Mouse (Mus musculus) liver, embryonic 14.5 days (tissue): ENCODE data around the gene Capn10. TPM values are rescaled to one million over a fixed set of nuclear protein-coding genes. Genes with fewer than 3 reads are reported as not detected.

Experiments
- ATAC-seq: fragments of 200-750 bp; cut with Nextera tagmentation; 2 replicates; pipeline ENCODE4 v1.8.0; 2017; ENCODE audit warnings: moderate number of reproducible peaks, mild to moderate bottlenecking, moderate library complexity; ENCODE audit not compliant: insufficient read depth
- DNase-seq, 3 experiments: peaks; one replicate each; pipeline ENCODE4 v3.0.0-alpha.2; 2012 to 2013; ENCODE audit warnings: low read depth in 3 of 3, low spot score in 3 of 3
- H3K27ac ChIP-seq: fragments of 300-500 bp; sonication (generic); 2 replicates; pipeline ENCODE4 v1.5.1; 2014; ENCODE audit warnings: moderate library complexity, mild to moderate bottlenecking, control low read depth, inconsistent platforms
- H3K27me3 ChIP-seq: fragments of 300-500 bp; sonication (generic); 2 replicates; pipeline ENCODE4 v1.6.1; 2014; ENCODE audit warnings: mild to moderate bottlenecking, low read length, moderate library complexity; ENCODE audit not compliant: control insufficient read depth, insufficient read depth
- H3K36me3 ChIP-seq: fragments of 300-500 bp; sonication (generic); replicated peaks from 2 replicates; pipeline ENCODE4 v1.6.1; 2014; ENCODE audit warnings: low read depth; ENCODE audit not compliant: control insufficient read depth, insufficient read depth
- H3K4me1 ChIP-seq, 2 experiments: fragments of 200-500 bp in 1 of 2; fragments of 300-500 bp in 1 of 2; sonication (generic) in 1 of 2; replicated peaks; 2 replicates each; pipeline ENCODE4 v1.6.1; 2012 to 2014; ENCODE audit warnings: antibody characterized with exemption in 1 of 2, inconsistent platforms in 1 of 2, low read length in 1 of 2; ENCODE audit not compliant: control insufficient read depth in 2 of 2, insufficient read depth in 2 of 2
- H3K4me2 ChIP-seq: fragments of 300-500 bp; sonication (generic); 2 replicates; pipeline ENCODE4 v1.6.1; 2014; ENCODE audit warnings: low read depth, mild to moderate bottlenecking, control low read depth, moderate library complexity
- H3K4me3 ChIP-seq, 2 experiments: fragments of 200-500 bp in 1 of 2; fragments of 300-500 bp in 1 of 2; sonication (generic) in 1 of 2; 2 replicates each; pipeline ENCODE4 v1.5.1; 2012 to 2014; ENCODE audit warnings: low read depth in 2 of 2, low read length in 2 of 2, mild to moderate bottlenecking in 2 of 2, control low read depth in 1 of 2, inconsistent platforms in 1 of 2, moderate library complexity in 1 of 2; ENCODE audit not compliant: insufficient read depth in 1 of 2
- H3K9ac ChIP-seq: fragments of 300-500 bp; sonication (generic); replicated peaks from 2 replicates; pipeline ENCODE4 v1.6.1; 2014; ENCODE audit warnings: mild to moderate bottlenecking, control low read depth, moderate library complexity
- H3K9me3 ChIP-seq: fragments of 300-500 bp; sonication (generic); 2 replicates; pipeline ENCODE4 v1.6.1; 2016; ENCODE audit warnings: low read length, mixed read lengths; ENCODE audit not compliant: control insufficient read depth
- CTCF ChIP-seq: IDR thresholded peaks from 2 replicates; pipeline ENCODE4 v1.5.1; 2016; ENCODE audit warnings: antibody characterized with exemption, low read depth, control low read depth
- EP300 ChIP-seq: IDR thresholded peaks from 2 replicates; pipeline ENCODE4 v1.6.1; 2016; ENCODE audit warnings: antibody characterized with exemption, low read depth
- WGBS: fragments of 180-500 bp; shearing (Covaris S2); extraction: QIAGEN DNeasy Blood & Tissue Kit; methylation state at CpG from one replicate; pipeline ENCODE4 v1.1.7; 2014; ENCODE audit not compliant: insufficient replicate concordance; 5-methylcytosine and 5-hydroxymethylcytosine counted together
- polyA plus RNA-seq, 2 experiments: library from polyadenylated mRNA; depleted of rRNA in 1 of 2; stranded (reverse) in 1 of 2; unstranded in 1 of 2; fragments of >200 nt; fragmentation: Nextera tagmentation in 1 of 2; extraction: Ambion mirVana in 1 of 2; gene quantifications; 2 replicates each; pipeline versions ENCODE4 v1.2.1 to v1.2.3; 2012 to 2014

Capn10 gene
- polyA plus RNA-seq, 2 experiments = 7.4 to 9.1 TPM

DNA sequence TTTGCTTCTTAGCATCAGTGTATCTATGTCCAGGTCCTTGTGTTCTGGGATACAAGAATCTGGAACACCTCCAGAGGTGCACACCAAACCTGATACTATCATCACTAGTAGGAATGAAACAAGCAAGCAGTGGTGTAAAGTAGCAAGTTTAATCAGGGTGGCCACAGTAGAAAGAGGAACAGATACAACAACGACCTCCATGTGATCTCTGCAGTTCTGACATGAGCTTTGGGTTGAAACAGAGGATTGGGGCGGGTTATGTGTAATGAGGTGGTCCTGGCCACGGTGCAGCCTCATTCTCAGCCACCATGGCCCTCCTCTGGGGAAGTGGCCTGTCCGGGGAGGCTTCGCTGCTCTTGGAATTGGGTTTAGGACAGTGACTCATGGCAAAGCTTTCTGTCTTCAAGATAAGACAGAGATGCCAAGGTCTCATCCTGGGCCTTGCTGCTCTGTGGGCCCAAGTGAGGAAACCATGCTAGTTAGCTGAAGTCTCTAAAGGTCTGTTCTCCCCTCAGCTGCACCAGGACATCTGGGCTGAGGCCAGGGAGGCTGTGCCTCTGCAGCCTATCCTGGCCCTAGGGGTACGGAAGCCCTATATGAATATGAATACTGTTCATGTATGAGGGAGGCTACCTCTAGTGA is 58.2 kb downstream of the Capn10 start:
- no peak for ATAC-seq
- Histone ChIP-seq H3K9me3 (no peaks in the 10 kb centered on the region), H3K27me3 (no peaks in the 10 kb centered on the region), H3K27ac (no peak overlapping the region), H3K4me2 (no peak overlapping the region), H3K36me3 (no peaks in the 10 kb centered on the region), H3K4me1 (no peaks in the 10 kb centered on the region), H3K4me3 (no peak overlapping the region), H3K9ac (no peak overlapping the region)
- WGBS = 55% methylated on average over 6 of the region's 6 CpGs
- DNase-seq = no peak
- TF ChIP-seq CTCF (no peak), EP300 (no peak)

DNA sequence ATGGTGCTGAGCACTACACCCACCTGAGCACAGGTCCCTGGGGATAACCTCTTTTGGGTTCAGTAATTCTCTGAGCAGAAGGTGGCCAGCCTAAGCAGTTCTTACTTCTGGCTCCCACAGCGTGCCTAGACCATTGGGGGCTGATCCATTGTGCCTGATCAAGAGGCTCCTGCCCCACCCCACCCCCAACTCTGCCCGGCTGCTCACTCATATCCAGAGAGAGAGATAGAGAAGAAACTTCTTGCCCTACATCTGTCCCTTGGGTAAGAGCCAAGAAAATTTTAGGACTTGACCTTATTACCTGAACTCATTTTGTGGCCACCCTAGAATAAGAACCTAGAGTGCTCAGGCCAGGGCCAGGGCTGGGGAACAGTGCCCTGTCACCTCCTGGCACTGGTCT is 58.7 kb downstream of the Capn10 start:
- Histone ChIP-seq H3K9ac (no peak overlapping the region), H3K4me2 (no peak overlapping the region), H3K4me1 (no peaks in the 10 kb centered on the region), H3K27me3 (no peaks in the 10 kb centered on the region), H3K27ac (no peak overlapping the region), H3K36me3 (no peaks in the 10 kb centered on the region), H3K9me3 (no peaks in the 10 kb centered on the region), H3K4me3 (no peak overlapping the region)
- DNase-seq = no peak
- no peak for TF ChIP-seq EP300
- no peak for TF ChIP-seq CTCF
- no peak for ATAC-seq
- WGBS = 49% methylated on average over 2 of the region's 2 CpGs

Other genes with a start within 250 kb of the Capn10 start
- 1.6 and 1.7 TPM in 2 replicates for gene Gpc1, start 102.7 kb upstream of the Capn10 start, polyA plus RNA-seq (2012; rRNA removed)
- 1.8 and 2.1 TPM in 2 replicates for gene Gpc1, start 102.7 kb upstream of the Capn10 start, polyA plus RNA-seq (2014; fragmentation: Nextera tagmentation; extraction: Ambion mirVana)
- gene Ankmy1, start 31.5 kb upstream of the Capn10 start, polyA plus RNA-seq (2012; rRNA removed) = 0.02 and 0.05 TPM in 2 replicates
- not detected in 2 replicates for gene Ankmy1, start 31.5 kb upstream of the Capn10 start, polyA plus RNA-seq (2014; fragmentation: Nextera tagmentation; extraction: Ambion mirVana)
- gene Dusp28, start 27.4 kb upstream of the Capn10 start, polyA plus RNA-seq (2012; rRNA removed) = 5.2 and 6.4 TPM in 2 replicates
- gene Dusp28, start 27.4 kb upstream of the Capn10 start, polyA plus RNA-seq (2014; fragmentation: Nextera tagmentation; extraction: Ambion mirVana) = 4.4 and 5.4 TPM in 2 replicates
- 10.7 and 15.3 TPM in 2 replicates for gene Rnpepl1, start 23.6 kb upstream of the Capn10 start, polyA plus RNA-seq (2012; rRNA removed)
- gene Rnpepl1, start 23.6 kb upstream of the Capn10 start, polyA plus RNA-seq (2014; fragmentation: Nextera tagmentation; extraction: Ambion mirVana) = 8.7 and 10.7 TPM in 2 replicates
- 0.40 and 0.48 TPM in 2 replicates for gene Gpr35, start 16.5 kb downstream of the Capn10 start, polyA plus RNA-seq (2012; rRNA removed)
- gene Gpr35, start 16.5 kb downstream of the Capn10 start, polyA plus RNA-seq (2014; fragmentation: Nextera tagmentation; extraction: Ambion mirVana) = 0.57 and 0.76 TPM in 2 replicates
- gene Aqp12, start 72.0 kb downstream of the Capn10 start, polyA plus RNA-seq (2012; rRNA removed) = not detected in 2 replicates
- gene Aqp12, start 72.0 kb downstream of the Capn10 start, polyA plus RNA-seq (2014; fragmentation: Nextera tagmentation; extraction: Ambion mirVana) = not detected in 2 replicates
- 0.07 and 0.16 TPM in 2 replicates for gene Kif1a, start 167.6 kb downstream of the Capn10 start, polyA plus RNA-seq (2012; rRNA removed)
- gene Kif1a, start 167.6 kb downstream of the Capn10 start, polyA plus RNA-seq (2014; fragmentation: Nextera tagmentation; extraction: Ambion mirVana) = 0.10 and 0.27 TPM in 2 replicates
- gene Agxt, start 200.9 kb downstream of the Capn10 start, polyA plus RNA-seq (2012; rRNA removed) = 2.5 and 3.0 TPM in 2 replicates
- 8.4 and 9.4 TPM in 2 replicates for gene Agxt, start 200.9 kb downstream of the Capn10 start, polyA plus RNA-seq (2014; fragmentation: Nextera tagmentation; extraction: Ambion mirVana)
- gene 2310007B03Rik, start 226.6 kb downstream of the Capn10 start, polyA plus RNA-seq (2012; rRNA removed) = 0.07 and 0.11 TPM in 2 replicates
- 0.09 and 0.21 TPM in 2 replicates for gene 2310007B03Rik, start 226.6 kb downstream of the Capn10 start, polyA plus RNA-seq (2014; fragmentation: Nextera tagmentation; extraction: Ambion mirVana)
- 0.01 and 0.02 TPM in 2 replicates for gene Crocc2, start 234.3 kb downstream of the Capn10 start, polyA plus RNA-seq (2012; rRNA removed)
- gene Crocc2, start 234.3 kb downstream of the Capn10 start, polyA plus RNA-seq (2014; fragmentation: Nextera tagmentation; extraction: Ambion mirVana) = not detected in 2 replicates